Mouse (Mus musculus) stomach, embryonic 15.5 days (tissue): ENCODE data around the gene Srbd1. TPM values are rescaled to one million over a fixed set of nuclear protein-coding genes. Genes with fewer than 3 reads are reported as not detected.

Source experiments
- ATAC-seq: fragments of 200-750 bp; cut with Nextera tagmentation; 2 replicates; pipeline ENCODE4 v1.8.0; 2017; ENCODE audit warnings: low read depth, moderate number of reproducible peaks, moderate TSS enrichment; ENCODE audit not compliant: insufficient read depth, low FRiP score
- H3K27ac ChIP-seq: fragments of 300-500 bp; sonication (generic); 2 replicates; pipeline ENCODE4 v1.5.1; 2015; ENCODE audit warnings: mild to moderate bottlenecking, inconsistent platforms
- H3K27me3 ChIP-seq: fragments of 300-500 bp; sonication (generic); replicated peaks from 2 replicates; pipeline ENCODE4 v1.6.1; 2015; ENCODE audit warnings: inconsistent platforms
- H3K36me3 ChIP-seq: fragments of 300-500 bp; sonication (generic); 2 replicates; pipeline ENCODE4 v1.6.1; 2015; ENCODE audit warnings: inconsistent platforms
- H3K4me1 ChIP-seq: fragments of 300-500 bp; sonication (generic); 2 replicates; pipeline ENCODE4 v1.6.1; 2015; ENCODE audit warnings: inconsistent platforms
- H3K4me2 ChIP-seq: fragments of 300-500 bp; sonication (generic); 2 replicates; pipeline ENCODE4 v1.6.1; 2015; ENCODE audit warnings: mild to moderate bottlenecking, inconsistent platforms
- H3K4me3 ChIP-seq: fragments of 300-500 bp; sonication (generic); replicated peaks from 2 replicates; pipeline ENCODE4 v1.5.1; 2015; ENCODE audit warnings: inconsistent platforms
- H3K9ac ChIP-seq: fragments of 300-500 bp; sonication (generic); 2 replicates; pipeline ENCODE4 v1.6.1; 2015; ENCODE audit warnings: inconsistent platforms
- H3K9me3 ChIP-seq: fragments of 300-500 bp; sonication (generic); 2 replicates; pipeline ENCODE4 v1.6.1; 2016; ENCODE audit warnings: inconsistent platforms
- WGBS: fragments of 180-500 bp; shearing (Covaris S2); methylation state at CpG from one replicate; pipeline ENCODE4 v1.1.7; 2015; 5-methylcytosine and 5-hydroxymethylcytosine counted together
- polyA plus RNA-seq: library from polyadenylated mRNA; unstranded; fragments of >200 nt; fragmentation: Nextera tagmentation; extraction: Ambion mirVana; gene quantifications from 2 replicates; pipeline ENCODE4 v1.2.1, GENCODE M21; 2015

Gene Srbd1
- polyA plus RNA-seq, 1 experiment from 2014 or later, result 13.3 TPM

GRCm38 (mm10) chr17:86065833-86066232 is 79.1 kb downstream of the Srbd1 start:
- Histone ChIP-seq H3K4me1 (no peaks in the 10 kb centered on the region), H3K27me3 (no peaks in the 10 kb centered on the region), H3K36me3 (no peaks in the 10 kb centered on the region), H3K4me2 (no peak overlapping the region), H3K9me3 (no peaks in the 10 kb centered on the region), H3K9ac (no peak overlapping the region), H3K4me3 (no peak overlapping the region), H3K27ac (no peak overlapping the region)
- 92% methylated on average over 7 of the region's 7 CpGs for WGBS
- ATAC-seq, result no peak

GRCm38 (mm10) chr17:86063461-86063860 is 81.5 kb downstream of the Srbd1 start:
- Histone ChIP-seq H3K36me3 (no peaks in the 10 kb centered on the region), H3K9me3 (no peaks in the 10 kb centered on the region), H3K9ac (no peak overlapping the region), H3K4me3 (no peak overlapping the region), H3K4me2 (no peak overlapping the region), H3K27me3 (no peaks in the 10 kb centered on the region), H3K27ac (no peak overlapping the region), H3K4me1 (no peaks in the 10 kb centered on the region)
- WGBS, result 14% methylated on average over 5 of the region's 5 CpGs
- no peak for ATAC-seq

GRCm38 (mm10) chr17:86060911-86061310 is 84.1 kb downstream of the Srbd1 start:
- Histone ChIP-seq H3K4me1 (no peaks in the 10 kb centered on the region), H3K36me3 (no peaks in the 10 kb centered on the region), H3K27ac (no peak overlapping the region), H3K9me3 (no peaks in the 10 kb centered on the region), H3K27me3 (no peaks in the 10 kb centered on the region), H3K4me2 (no peak overlapping the region), H3K4me3 (no peak overlapping the region), H3K9ac (no peak overlapping the region)
- WGBS, result 80% methylated on average over 5 of the region's 5 CpGs
- no peak for ATAC-seq

GRCm38 (mm10) chr17:86040221-86040984 is 104.6 kb downstream of the Srbd1 start:
- Histone ChIP-seq H3K4me3 (no peak overlapping the region), H3K9ac (no peak overlapping the region)

GRCm38 (mm10) chr17:86039741-86040140 is 105.2 kb downstream of the Srbd1 start:
- H3K4me3 ChIP-seq, result no peak overlapping the region
- no peak overlapping the region for H3K27ac ChIP-seq
- ATAC-seq, result no peak
- no peaks in the 10 kb centered on the region for H3K36me3 ChIP-seq
- peaks cover 8% of the 10 kb centered on the region; the same call in 1 of the 2 replicates for H3K4me1 ChIP-seq
- no peak overlapping the region for H3K4me2 ChIP-seq
- H3K27me3 ChIP-seq, result no peaks in the 10 kb centered on the region
- H3K9me3 ChIP-seq, result no peaks in the 10 kb centered on the region
- H3K9ac ChIP-seq, result no peak overlapping the region
- 80% methylated on average over 3 of the region's 3 CpGs for WGBS

More at GRCm38 (mm10) chr17:86040221-86040984, 104.6 kb downstream of the Srbd1 start:
- no peak overlapping the region for H3K4me2 ChIP-seq
- no peak for ATAC-seq
- no peak overlapping the region for H3K27ac ChIP-seq
- no peaks in the 10 kb centered on the region for H3K36me3 ChIP-seq
- no peaks in the 10 kb centered on the region for H3K27me3 ChIP-seq
- H3K9me3 ChIP-seq, result no peaks in the 10 kb centered on the region
- 76% methylated on average over 13 of the region's 13 CpGs for WGBS
- H3K4me1 ChIP-seq, result peaks cover 5% of the 10 kb centered on the region; the same call in 1 of the 2 replicates

GRCm38 (mm10) chr17:86038211-86038648 is 106.7 kb downstream of the Srbd1 start:
- H3K27me3 ChIP-seq, result no peaks in the 10 kb centered on the region
- H3K36me3 ChIP-seq, result no peaks in the 10 kb centered on the region
- no peak overlapping the region for H3K9ac ChIP-seq
- 16% methylated on average over 13 of the region's 13 CpGs for WGBS
- H3K4me1 ChIP-seq, result peaks cover 8% of the 10 kb centered on the region; the same call in 1 of the 2 replicates
- H3K9me3 ChIP-seq, result no peaks in the 10 kb centered on the region
- H3K4me3 ChIP-seq, result no peak overlapping the region
- H3K27ac ChIP-seq, result peak overlapping the region; percentile 52; the same call in 1 of the 2 replicates
- no peak overlapping the region for H3K4me2 ChIP-seq
- peak; percentile 71; the same call in 1 of the 2 replicates for ATAC-seq

GRCm38 (mm10) chr17:86035576-86035975 is 109.4 kb downstream of the Srbd1 start:
- 68% methylated on average over 3 of the region's 3 CpGs for WGBS
- Histone ChIP-seq H3K36me3 (no peaks in the 10 kb centered on the region), H3K27me3 (no peaks in the 10 kb centered on the region), H3K4me3 (no peak overlapping the region), H3K9me3 (no peaks in the 10 kb centered on the region), H3K27ac (no peak overlapping the region), H3K4me1 (peaks cover 8% of the 10 kb centered on the region; the same call in 1 of the 2 replicates), H3K9ac (no peak overlapping the region), H3K4me2 (no peak overlapping the region)
- no peak for ATAC-seq

- ATAC-seq, result no peak
- Histone ChIP-seq H3K9ac (no peak overlapping the region), H3K36me3 (no peaks in the 10 kb centered on the region), H3K4me1 (peaks cover 8% of the 10 kb centered on the region; the same call in 1 of the 2 replicates), H3K27ac (peak overlapping the region; percentile 16; the same call in 1 of the 2 replicates), H3K27me3 (no peaks in the 10 kb centered on the region), H3K9me3 (no peaks in the 10 kb centered on the region), H3K4me3 (no peak overlapping the region), H3K4me2 (no peak overlapping the region)
- WGBS, result 74% methylated on average over 12 of the region's 12 CpGs
Measured at GRCm38 (mm10) chr17:86035146-86035545, 109.8 kb downstream of the Srbd1 start.

GRCm38 (mm10) chr17:86034641-86035040 is 110.3 kb downstream of the Srbd1 start:
- WGBS, result 75% methylated on average over 6 of the region's 6 CpGs
- no peak overlapping the region for H3K4me3 ChIP-seq
- H3K4me2 ChIP-seq, result no peak overlapping the region
- no peaks in the 10 kb centered on the region for H3K36me3 ChIP-seq
- H3K9me3 ChIP-seq, result no peaks in the 10 kb centered on the region
- no peak overlapping the region for H3K9ac ChIP-seq
- no peak for ATAC-seq
- no peak overlapping the region for H3K27ac ChIP-seq
- H3K27me3 ChIP-seq, result no peaks in the 10 kb centered on the region
- H3K4me1 ChIP-seq, result peaks cover 8% of the 10 kb centered on the region; the same call in 1 of the 2 replicates

GRCm38 (mm10) chr17:86032113-86032714 is 112.8 kb downstream of the Srbd1 start:
- peak overlapping the region; percentile 72 for H3K27ac ChIP-seq
- no peaks in the 10 kb centered on the region for H3K27me3 ChIP-seq
- 0 out of 2 replicates have a peak overlapping the region, but pooled peaks have one; percentile 3 for H3K4me2 ChIP-seq
- H3K4me3 ChIP-seq, result no peak overlapping the region
- H3K9ac ChIP-seq, result no peak overlapping the region
- ATAC-seq, result no peak
- H3K4me1 ChIP-seq, result 0 out of 2 replicates have a peak, but pooled peaks cover 2% of the 10 kb centered on the region
- H3K36me3 ChIP-seq, result no peaks in the 10 kb centered on the region
- no peaks in the 10 kb centered on the region for H3K9me3 ChIP-seq
- WGBS, result 56% methylated on average over 3 of the region's 3 CpGs

- no peak for ATAC-seq
- no peaks in the 10 kb centered on the region for H3K4me1 ChIP-seq
- no peak overlapping the region for H3K4me2 ChIP-seq
- no peak overlapping the region for H3K9ac ChIP-seq
- H3K9me3 ChIP-seq, result no peaks in the 10 kb centered on the region
- no peaks in the 10 kb centered on the region for H3K36me3 ChIP-seq
- WGBS, result 70% methylated on average over 4 of the region's 4 CpGs
- H3K4me3 ChIP-seq, result no peak overlapping the region
- H3K27me3 ChIP-seq, result no peaks in the 10 kb centered on the region
- no peak overlapping the region for H3K27ac ChIP-seq
Measured at GRCm38 (mm10) chr17:86030016-86030415, 115.0 kb downstream of the Srbd1 start.

- 86% methylated on average over 1 of the region's 1 CpGs for WGBS
- no peak overlapping the region for H3K4me3 ChIP-seq
- ATAC-seq, result no peak
- H3K9me3 ChIP-seq, result no peaks in the 10 kb centered on the region
- H3K27ac ChIP-seq, result no peak overlapping the region
- no peaks in the 10 kb centered on the region for H3K4me1 ChIP-seq
- no peak overlapping the region for H3K4me2 ChIP-seq
- no peak overlapping the region for H3K9ac ChIP-seq
- H3K27me3 ChIP-seq, result no peaks in the 10 kb centered on the region
- H3K36me3 ChIP-seq, result no peaks in the 10 kb centered on the region
Measured at GRCm38 (mm10) chr17:86029175-86029574, 115.8 kb downstream of the Srbd1 start.
